Mouse (Mus musculus): ENCODE results near the gene Timm10b. TPM values are rescaled to one million over a fixed set of nuclear protein-coding genes. Genes with fewer than 3 reads are reported as not detected.

The Timm10b gene
- total and polyA plus RNA-seq, 2 experiments from 2014 or later = 63.9 to 181 TPM

DNA sequence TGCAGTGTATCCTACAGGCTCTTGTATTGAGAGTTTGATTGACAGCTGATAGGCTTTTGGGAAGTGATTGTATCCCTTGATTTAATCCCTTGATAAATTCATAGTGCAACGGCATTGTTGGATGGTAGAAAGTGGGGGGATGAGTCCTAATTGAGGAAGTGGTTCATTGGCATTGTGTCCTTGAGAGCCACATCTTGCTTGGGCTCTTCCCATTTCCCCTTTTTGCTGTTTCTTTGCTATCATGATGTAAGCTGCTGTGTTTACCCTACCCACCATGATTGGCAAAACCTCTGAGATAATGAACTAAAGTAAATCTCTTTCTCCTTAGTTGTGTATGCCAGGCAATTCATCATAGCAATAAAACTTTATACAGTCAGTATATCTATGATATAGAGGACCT lies 51.0 kb downstream of the Timm10b start:
- WGBS = 80% methylated on average over 1 of the region's 1 CpGs
- ATAC-seq = no peak

More for the DNA sequence above, 51.0 kb downstream of the Timm10b start:
- Histone ChIP-seq H3K36me3 (ENCODE audit: insufficient read depth, low read length) (no peaks in the 10 kb centered on the region), H3K27ac (no peak overlapping the region), H3K4me3 (ENCODE audit: low read length) (no peak overlapping the region), H3K9ac (replicated peaks; ENCODE audit: low read length) (no peak overlapping the region), H3K4me2 (ENCODE audit: low read depth, low read length) (no peak overlapping the region), H3K27me3 (ENCODE audit: insufficient read depth, low read length) (no peaks in the 10 kb centered on the region), H3K4me1 (ENCODE audit: insufficient read depth, low read length) (no peaks in the 10 kb centered on the region), H3K9me3 (ENCODE audit: low read length) (no peaks in the 10 kb centered on the region)
- DNase-seq (ENCODE audit: low spot score) = no peak
- no peak for TF ChIP-seq CTCF (IDR thresholded peaks at IDR 0.05; ENCODE audit: low read depth)

Other genes with a start within 250 kb of the Timm10b start
- 48.0 and 48.8 TPM in 2 replicates for gene Fam160a2, start 240.0 kb upstream of the Timm10b start, total RNA-seq (2014; rRNA removed)
- gene Fam160a2, start 240.0 kb upstream of the Timm10b start, polyA plus RNA-seq (2015; fragmentation: Nextera tagmentation; extraction: Ambion mirVana) = 30.7 and 33.4 TPM in 2 replicates
- 0.21 TPM in 1 of 2 replicates, not detected in the other for gene Cnga4, start 235.5 kb upstream of the Timm10b start, total RNA-seq (2014; rRNA removed)
- 0.08 and 0.14 TPM in 2 replicates for gene Cnga4, start 235.5 kb upstream of the Timm10b start, polyA plus RNA-seq (2015; fragmentation: Nextera tagmentation; extraction: Ambion mirVana)
- 10.7 and 14.2 TPM in 2 replicates for gene Cckbr, start 214.3 kb upstream of the Timm10b start, total RNA-seq (2014; rRNA removed)
- gene Cckbr, start 214.3 kb upstream of the Timm10b start, polyA plus RNA-seq (2015; fragmentation: Nextera tagmentation; extraction: Ambion mirVana) = 5.3 TPM in 2 replicates
- 32.8 and 49.5 TPM in 2 replicates for gene Cavin3, start 157.8 kb upstream of the Timm10b start, total RNA-seq (2014; rRNA removed)
- gene Cavin3, start 157.8 kb upstream of the Timm10b start, polyA plus RNA-seq (2015; fragmentation: Nextera tagmentation; extraction: Ambion mirVana) = 47.3 and 52.7 TPM in 2 replicates
- gene Smpd1, start 85.7 kb upstream of the Timm10b start, total RNA-seq (2014; rRNA removed) = 177 and 178 TPM in 2 replicates
- gene Smpd1, start 85.7 kb upstream of the Timm10b start, polyA plus RNA-seq (2015; fragmentation: Nextera tagmentation; extraction: Ambion mirVana) = 103 and 108 TPM in 2 replicates
- 512 and 570 TPM in 2 replicates for gene Apbb1, start 58.4 kb upstream of the Timm10b start, total RNA-seq (2014; rRNA removed)
- 306 and 307 TPM in 2 replicates for gene Apbb1, start 58.4 kb upstream of the Timm10b start, polyA plus RNA-seq (2015; fragmentation: Nextera tagmentation; extraction: Ambion mirVana)
- gene Hpx, start 39.9 kb upstream of the Timm10b start, total RNA-seq (2014; rRNA removed) = 0.36 TPM in 1 of 2 replicates, not detected in the other
- 0.11 TPM in 1 of 2 replicates, not detected in the other for gene Hpx, start 39.9 kb upstream of the Timm10b start, polyA plus RNA-seq (2015; fragmentation: Nextera tagmentation; extraction: Ambion mirVana)
- gene Trim3, start 6.5 kb upstream of the Timm10b start, total RNA-seq (2014; rRNA removed) = 169 and 174 TPM in 2 replicates
- 97.9 and 106 TPM in 2 replicates for gene Trim3, start 6.5 kb upstream of the Timm10b start, polyA plus RNA-seq (2015; fragmentation: Nextera tagmentation; extraction: Ambion mirVana)
- 67.5 and 103 TPM in 2 replicates for gene Arfip2, start 360 bp downstream of the Timm10b start, total RNA-seq (2014; rRNA removed)
- gene Arfip2, start 360 bp downstream of the Timm10b start, polyA plus RNA-seq (2015; fragmentation: Nextera tagmentation; extraction: Ambion mirVana) = 82.5 and 82.8 TPM in 2 replicates
- gene Gm45799, start 496 bp downstream of the Timm10b start, total RNA-seq (2014; rRNA removed) = 16.1 and 51.9 TPM in 2 replicates
- gene Gm45799, start 496 bp downstream of the Timm10b start, polyA plus RNA-seq (2015; fragmentation: Nextera tagmentation; extraction: Ambion mirVana) = 25.1 and 33.3 TPM in 2 replicates
- 2.9 and 5.4 TPM in 2 replicates for gene Dnhd1, start 10.8 kb downstream of the Timm10b start, total RNA-seq (2014; rRNA removed)
- gene Dnhd1, start 10.8 kb downstream of the Timm10b start, polyA plus RNA-seq (2015; fragmentation: Nextera tagmentation; extraction: Ambion mirVana) = 0.67 and 1.0 TPM in 2 replicates
- gene Ilk, start 96.5 kb downstream of the Timm10b start, total RNA-seq (2014; rRNA removed) = 128 and 134 TPM in 2 replicates
- gene Ilk, start 96.5 kb downstream of the Timm10b start, polyA plus RNA-seq (2015; fragmentation: Nextera tagmentation; extraction: Ambion mirVana) = 159 and 165 TPM in 2 replicates
- 14.5 TPM in 2 replicates for gene Rrp8, start 97.3 kb downstream of the Timm10b start, total RNA-seq (2014; rRNA removed)
- gene Rrp8, start 97.3 kb downstream of the Timm10b start, polyA plus RNA-seq (2015; fragmentation: Nextera tagmentation; extraction: Ambion mirVana) = 18.9 and 20.8 TPM in 2 replicates
- 83.8 and 111 TPM in 2 replicates for gene Taf10, start 104.3 kb downstream of the Timm10b start, total RNA-seq (2014; rRNA removed)
- 120 and 124 TPM in 2 replicates for gene Taf10, start 104.3 kb downstream of the Timm10b start, polyA plus RNA-seq (2015; fragmentation: Nextera tagmentation; extraction: Ambion mirVana)
- 64.6 and 74.7 TPM in 2 replicates for gene Tpp1, start 112.2 kb downstream of the Timm10b start, total RNA-seq (2014; rRNA removed)
- gene Tpp1, start 112.2 kb downstream of the Timm10b start, polyA plus RNA-seq (2015; fragmentation: Nextera tagmentation; extraction: Ambion mirVana) = 47.1 and 53.7 TPM in 2 replicates
- gene Dchs1, start 147.6 kb downstream of the Timm10b start, total RNA-seq (2014; rRNA removed) = 96.9 and 109 TPM in 2 replicates
- gene Dchs1, start 147.6 kb downstream of the Timm10b start, polyA plus RNA-seq (2015; fragmentation: Nextera tagmentation; extraction: Ambion mirVana) = 6.0 and 6.6 TPM in 2 replicates
- 6.6 and 20.1 TPM in 2 replicates for gene Mrpl17, start 171.0 kb downstream of the Timm10b start, total RNA-seq (2014; rRNA removed)
- gene Mrpl17, start 171.0 kb downstream of the Timm10b start, polyA plus RNA-seq (2015; fragmentation: Nextera tagmentation; extraction: Ambion mirVana) = 225 and 226 TPM in 2 replicates

All from hindbrain, postnatal 0 days (tissue).